Mouse (Mus musculus) gastrocnemius, postnatal 14 days (tissue): ENCODE results near the gene Isca2. TPM values are rescaled to one million over a fixed set of nuclear protein-coding genes. Genes with fewer than 3 reads are reported as not detected.

Experiments
- DNase-seq: peaks from one replicate; pipeline ENCODE4 v3.0.0; 2021; ENCODE audit warnings: mixed read lengths
- intact Hi-C: fragments of 180-260 bp; cut with DNase I; formaldehyde crosslinking; loops from one replicate; pipeline ENCODE4 v1.15.1; 2025; ENCODE audit warnings: low total_unique reads
- long read RNA-seq, 2 experiments: library from polyadenylated mRNA; stranded (forward); transcript quantifications; one replicate each; pipeline ENCODE4 v2.0.0; 2021
- total RNA-seq, 2 experiments: library from RNA; stranded (reverse); gene quantifications; 2 replicates each; pipeline ENCODE4 v1.2.3; 2021

Isca2 gene
- total RNA-seq = 10 to 100 TPM; 47.4 to 50.7 TPM
- long read RNA-seq, experiment 1, transcript Isca2-201 (4 exons, 883 nt) = major isoform, 26 of 36 reads
- long read RNA-seq, experiment 1, partial matches to known transcripts = 2 of 36 reads
- long read RNA-seq, experiment 1, other reads (novel, unspliced or antisense) = 1 of 36 reads
- long read RNA-seq, experiment 2, transcript Isca2-201 (4 exons, 883 nt) = major isoform, 42 of 55 reads
- long read RNA-seq, experiment 2, partial matches to known transcripts = 2 of 55 reads
- long read RNA-seq, experiment 2, other reads (novel, unspliced or antisense) = 4 of 55 reads

- intact Hi-C loops = no loop called here
- peak; percentile 98 for DNase-seq
These were observed at the start of gene Isca2, which contains the start of gene Npc2 for GRCm38 (mm10) chr12:84772726-84773441. TSS of gene Isca2 (plus strand) at chr12:84773251. TSS of gene Npc2 (minus strand) at chr12:84773152.

- DNase-seq = no peak
- intact Hi-C loops = no loop called here
These were observed 46.7 kb upstream of the Isca2 start for GRCm38 (mm10) chr12:84726391-84726790.

- intact Hi-C loops = no loop called here
These were observed 46.1 kb upstream of the Isca2 start for GRCm38 (mm10) chr12:84726986-84727385.

GRCm38 (mm10) chr12:84727434-84727833 lies 45.6 kb upstream of the Isca2 start:
- intact Hi-C loops = no loop called here
- DNase-seq = no peak

More at GRCm38 (mm10) chr12:84726986-84727385, 46.1 kb upstream of the Isca2 start:
- no peak for DNase-seq

GRCm38 (mm10) chr12:84728421-84728820 lies 44.6 kb upstream of the Isca2 start:
- intact Hi-C loops = loop anchor here (2.0 kb wide), 1 partner anchor 20 kb away; no protein-coding TSS in a partner anchor

GRCm38 (mm10) chr12:84733366-84733765 lies 39.7 kb upstream of the Isca2 start:
- intact Hi-C loops = no loop called here
- DNase-seq = no peak

More at GRCm38 (mm10) chr12:84728421-84728820, 44.6 kb upstream of the Isca2 start:
- no peak for DNase-seq

GRCm38 (mm10) chr12:84743496-84743895 lies 29.6 kb upstream of the Isca2 start:
- DNase-seq = no peak
- intact Hi-C loops = no loop called here

- intact Hi-C loops = no loop called here
These were observed 27.4 kb upstream of the Isca2 start for GRCm38 (mm10) chr12:84745700-84746099.

GRCm38 (mm10) chr12:84748134-84748533 lies 24.9 kb upstream of the Isca2 start:
- intact Hi-C loops = loop anchor here (2.0 kb wide), 1 partner anchor 19 kb away; no protein-coding TSS in a partner anchor
- no peak for DNase-seq

More at GRCm38 (mm10) chr12:84745700-84746099, 27.4 kb upstream of the Isca2 start:
- DNase-seq = no peak

- intact Hi-C loops = no loop called here
- peak; percentile 76 for DNase-seq
These were observed 22.4 kb upstream of the Isca2 start for GRCm38 (mm10) chr12:84750661-84751060.

GRCm38 (mm10) chr12:84752131-84752977 lies 20.7 kb upstream of the Isca2 start:
- DNase-seq = peak; percentile 28
- intact Hi-C loops = no loop called here

GRCm38 (mm10) chr12:84755008-84755695 lies 17.9 kb upstream of the Isca2 start:
- intact Hi-C loops = loop anchor here (2.0 kb wide), 1 partner anchor 100 kb away; no protein-coding TSS in a partner anchor
- DNase-seq = peak; percentile 42

- intact Hi-C loops = no loop called here
- no peak for DNase-seq
These were observed 17.0 kb upstream of the Isca2 start for GRCm38 (mm10) chr12:84756016-84756415.

- no peak for DNase-seq
- intact Hi-C loops = no loop called here
These were observed 14.0 kb upstream of the Isca2 start for GRCm38 (mm10) chr12:84759063-84759462.

- no peak for DNase-seq
- intact Hi-C loops = no loop called here
These were observed 10.5 kb upstream of the Isca2 start for GRCm38 (mm10) chr12:84762532-84762931.

- intact Hi-C loops = no loop called here
- no peak for DNase-seq
These were observed 9.4 kb upstream of the Isca2 start for GRCm38 (mm10) chr12:84763577-84764218.

- intact Hi-C loops = no loop called here
- no peak for DNase-seq
These were observed 8.3 kb upstream of the Isca2 start for GRCm38 (mm10) chr12:84764756-84765155.

- no peak for DNase-seq
These were observed 7.5 kb upstream of the Isca2 start for GRCm38 (mm10) chr12:84765506-84765905.

More at GRCm38 (mm10) chr12:84765506-84765905, 7.5 kb upstream of the Isca2 start:
- intact Hi-C loops = no loop called here
